Mouse (Mus musculus) cerebellum, postnatal 14 days (tissue): ENCODE measurements around the gene Lrrc1.

ENCODE experiments used
- DNase-seq, 2 experiments: peaks; one replicate each; pipeline ENCODE4 v3.0.0; 2021; ENCODE audit warnings: mixed read lengths in 2 of 2

Lrrc1 gene

GRCm38 (mm10) chr9:77418800-77419199 lies 125.9 kb downstream of the Lrrc1 start:
- DNase-seq, result no peak

- DNase-seq, result no peak
Measured at GRCm38 (mm10) chr9:77416486-77416885, 128.2 kb downstream of the Lrrc1 start.

- DNase-seq, result no peak
Measured at GRCm38 (mm10) chr9:77416002-77416401, 128.7 kb downstream of the Lrrc1 start.

- no peak for DNase-seq
Measured at GRCm38 (mm10) chr9:77411830-77412425, 132.7 kb downstream of the Lrrc1 start.

GRCm38 (mm10) chr9:77410968-77411367 lies 133.7 kb downstream of the Lrrc1 start:
- no peak for DNase-seq

- DNase-seq, result no peak
Measured at GRCm38 (mm10) chr9:77410524-77410923, 134.1 kb downstream of the Lrrc1 start.

GRCm38 (mm10) chr9:77408053-77408603 lies 136.5 kb downstream of the Lrrc1 start:
- no peak for DNase-seq

- DNase-seq, result peak; percentile 34 to 65
Measured at GRCm38 (mm10) chr9:77406906-77407305, 137.8 kb downstream of the Lrrc1 start.

- DNase-seq, result no peak
Measured at GRCm38 (mm10) chr9:77404458-77404857, 140.2 kb downstream of the Lrrc1 start.

- no peak for DNase-seq
Measured at GRCm38 (mm10) chr9:77403961-77404360, 140.7 kb downstream of the Lrrc1 start.

GRCm38 (mm10) chr9:77402971-77403370 lies 141.7 kb downstream of the Lrrc1 start:
- no peak for DNase-seq

- no peak for DNase-seq
Measured at GRCm38 (mm10) chr9:77399801-77400200, 144.9 kb downstream of the Lrrc1 start.

- no peak for DNase-seq
Measured at GRCm38 (mm10) chr9:77398856-77399631, 145.6 kb downstream of the Lrrc1 start.

GRCm38 (mm10) chr9:77397027-77397426 lies 147.6 kb downstream of the Lrrc1 start:
- no peak for DNase-seq

GRCm38 (mm10) chr9:77391248-77391647 lies 153.4 kb downstream of the Lrrc1 start:
- no peak for DNase-seq

GRCm38 (mm10) chr9:77388956-77389355 lies 155.7 kb downstream of the Lrrc1 start:
- DNase-seq, result no peak

GRCm38 (mm10) chr9:77386751-77387150 lies 157.9 kb downstream of the Lrrc1 start:
- DNase-seq, result peak; percentile 19 to 43

- DNase-seq, result no peak
Measured at GRCm38 (mm10) chr9:77385611-77386010, 159.1 kb downstream of the Lrrc1 start.

GRCm38 (mm10) chr9:77384651-77385050 lies 160.0 kb downstream of the Lrrc1 start:
- DNase-seq, result no peak

GRCm38 (mm10) chr9:77383951-77384350 lies 160.7 kb downstream of the Lrrc1 start:
- DNase-seq, result no peak

GRCm38 (mm10) chr9:77382514-77382913 lies 162.2 kb downstream of the Lrrc1 start:
- no peak for DNase-seq

- peak; percentile 90 to 92 for DNase-seq
Measured at GRCm38 (mm10) chr9:77381565-77381964, 163.1 kb downstream of the Lrrc1 start.
